In genomic region chr3:129391888-129392813, GRCm38 (mm10) we compare ENCODE assay signal across 15 mouse cellular contexts. TPM values are rescaled to one million over a fixed set of nuclear protein-coding genes. Genes with fewer than 3 reads are reported as not detected.
DNase-seq lines count a peak whose midpoint lies in the region; ATAC-seq and TF ChIP-seq lines count a peak whose summit lies in the region.
"Had no signal": no experiment of that assay in that cellular context is flagged by ENCODE, and none has a peak within 500 bp of the region (broad histone marks: within the 10 kb centered on the region; RNA-seq: fewer than 3 reads in every experiment).

No protein-coding gene starts in this region.

- no peak for TF ChIP-seq POLR2A in lung, adult 2 months (IDR thresholded peaks at IDR 0.05; ENCODE audit: borderline replicate concordance, extremely low read depth, low read depth, low read length)

- no peaks in the 10 kb centered on the region for H3K9me3 ChIP-seq in hindbrain, embryonic 12.5 days (replicated peaks)
- no peaks in the 10 kb centered on the region for H3K9me3 ChIP-seq in hindbrain, embryonic 11.5 days (ENCODE audit: control insufficient read depth, low read length)

- H3K27me3 ChIP-seq in hindbrain, embryonic 12.5 days = no peaks in the 10 kb centered on the region
- no peaks in the 10 kb centered on the region for H3K27me3 ChIP-seq in hindbrain, embryonic 11.5 days (ENCODE audit: control insufficient read depth, insufficient read depth, low read length)

- H3K4me1 ChIP-seq in hindbrain, embryonic 12.5 days = no peaks in the 10 kb centered on the region
- H3K4me1 ChIP-seq in hindbrain, embryonic 11.5 days (replicated peaks; ENCODE audit: control insufficient read depth, insufficient read depth, low read length) = no peaks in the 10 kb centered on the region
- H3K4me1 ChIP-seq in lung, adult 2 months (ENCODE audit: control insufficient read depth, insufficient read depth, low read length) = no peaks in the 10 kb centered on the region

- no peaks in the 10 kb centered on the region for H3K36me3 ChIP-seq in hindbrain, embryonic 12.5 days
- H3K36me3 ChIP-seq in hindbrain, embryonic 11.5 days (ENCODE audit: control insufficient read depth, insufficient read depth, low read length) = no peaks in the 10 kb centered on the region

- no peak overlapping the region for H3K4me3 ChIP-seq in hindbrain, embryonic 12.5 days
- no peak overlapping the region for H3K4me3 ChIP-seq in hindbrain, embryonic 11.5 days (ENCODE audit: low read depth, low read length)
- H3K4me3 ChIP-seq in lung, adult 2 months (replicated peaks; ENCODE audit: extremely low read depth, low read depth, low read length) = no peak overlapping the region

- H3K27ac ChIP-seq in hindbrain, embryonic 12.5 days = no peak overlapping the region
- no peak overlapping the region for H3K27ac ChIP-seq in hindbrain, embryonic 11.5 days (ENCODE audit: low read depth, low read length)
- H3K27ac ChIP-seq: liver, embryonic 14.5 days had no signal

- peak; percentile 46; the same call in 1 of the 2 replicates for ATAC-seq in hindbrain, embryonic 12.5 days (ENCODE audit: low FRiP score)
- ATAC-seq in hindbrain, embryonic 11.5 days (ENCODE audit: low FRiP score) = no peak
- ATAC-seq: activated CD4-positive, CD25-positive, alpha-beta regulatory T cell, adult 4 months had no signal

- TF ChIP-seq CTCF in lung, adult 2 months (IDR thresholded peaks at IDR 0.05; ENCODE audit: insufficient read depth, low read length) = no peak

- H3K4me2 ChIP-seq in hindbrain, embryonic 12.5 days (replicated peaks) = no peak overlapping the region
- H3K4me2 ChIP-seq in hindbrain, embryonic 11.5 days (replicated peaks; ENCODE audit: low read depth, low read length) = no peak overlapping the region

- 60% methylated on average over 14 of the region's 14 CpGs for WGBS in hindbrain, embryonic 12.5 days
- WGBS in hindbrain, embryonic 11.5 days = 66% methylated on average over 14 of the region's 14 CpGs
- WGBS in lung, adult 2 months = 44% methylated on average over 14 of the region's 14 CpGs

- no peak overlapping the region for H3K9ac ChIP-seq in hindbrain, embryonic 12.5 days
- H3K9ac ChIP-seq in hindbrain, embryonic 11.5 days (ENCODE audit: low read depth, low read length) = no peak overlapping the region
- H3K9ac ChIP-seq: liver, embryonic 14.5 days had no signal

- peak; percentile 15 for DNase-seq in cerebellum, postnatal 10 days
- no peak for DNase-seq in cerebellum, postnatal 25 days
- DNase-seq in hindbrain, embryonic 11.5 days (ENCODE audit: low spot score) = no peak
- peak; percentile 12 for DNase-seq in lung, postnatal 10 days
- no peak for DNase-seq in lung, adult 2 months
- peak; percentile 14 for DNase-seq in mesoderm, embryonic 11.5 days (ENCODE audit: low read depth, low spot score)
- DNase-seq in left cerebral cortex, adult 8-10 months (ENCODE audit: low spot score in 2 of 2) = no peak
- DNase-seq: cerebellum, postnatal 36 days; gastrocnemius, postnatal 14 days; midbrain, embryonic 14.5 days; right cerebral cortex, postnatal 14 days had no signal

RNA-seq across cellular contexts. Expression of gene Enpep, which starts 59.6 kb away (rescaled TPM):
- polyA plus RNA-seq in hindbrain, embryonic 12.5 days (2016; fragmentation: Nextera tagmentation; extraction: Ambion mirVana) = 1.6 and 2.2 TPM in 2 replicates
- 0.39 and 0.49 TPM in 2 replicates for polyA plus RNA-seq in hindbrain, embryonic 11.5 days (2014; fragmentation: Nextera tagmentation; extraction: Ambion mirVana)
- 27.6 and 46.6 TPM in 2 replicates for polyA plus RNA-seq in lung, adult 2 months (2012; rRNA removed)
- 1 to 10 TPM; 1.3 to 2.0 (median 1.6) TPM for total RNA-seq in left cerebral cortex, adult 8-10 months (2022)
- total RNA-seq: neutrophil, adult 5-6 weeks had no signal
- polyA plus RNA-seq: activated CD4-positive, CD25-positive, alpha-beta regulatory T cell, adult 4 months had no signal

Comparison
In these comparisons a context has a peak if more than half of its experiments do, and no peak if none do; other contexts are left out.
1. DNase-seq: peak in cerebellum, postnatal 10 days (2 of 2), lung, postnatal 10 days (single experiment) and mesoderm, embryonic 11.5 days (single experiment); none in cerebellum, postnatal 25 days (0 of 2), hindbrain, embryonic 11.5 days (single experiment), lung, adult 2 months (single experiment) and left cerebral cortex, adult 8-10 months (0 of 2).